Mouse (Mus musculus): ENCODE data around the gene Hs3st2. TPM values are rescaled to one million over a fixed set of nuclear protein-coding genes. Genes with fewer than 3 reads are reported as not detected.

Hs3st2 gene
- polyA plus RNA-seq, 1 experiment from 2014 or later: not detected

DNA sequence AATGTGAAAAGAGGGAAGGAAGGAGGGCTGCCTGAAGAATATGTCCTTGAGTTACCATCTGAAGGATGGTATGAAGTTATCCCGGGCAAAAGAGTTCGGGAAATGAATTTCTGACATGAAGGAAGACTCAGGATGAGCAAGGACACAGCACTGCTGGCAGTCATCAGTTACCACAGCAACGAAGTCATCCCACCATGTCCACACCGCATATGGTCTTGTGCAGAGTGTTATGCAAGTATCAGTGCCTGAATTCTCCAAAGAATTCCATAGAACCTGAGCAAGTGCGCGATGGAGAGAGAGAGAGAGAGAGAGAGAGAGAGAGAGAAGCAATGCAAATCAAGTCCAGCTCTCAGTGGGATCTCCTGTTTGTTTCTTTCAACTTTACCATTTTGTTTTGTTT is 142.0 kb downstream of the Hs3st2 start:
- H3K9me3 ChIP-seq: no peaks in the 10 kb centered on the region
- H3K4me3 ChIP-seq: no peak overlapping the region
- H3K27ac ChIP-seq: no peak overlapping the region
- H3K27me3 ChIP-seq (ENCODE audit: poor library complexity, severe bottlenecking): no peaks in the 10 kb centered on the region
- no peaks in the 10 kb centered on the region for H3K36me3 ChIP-seq (replicated peaks)
- no peaks in the 10 kb centered on the region for H3K4me1 ChIP-seq
- DNase-seq (ENCODE audit: extremely low spot score, low spot score): no peak
- WGBS: 89% methylated on average over 6 of the region's 6 CpGs

- H3K27ac ChIP-seq: no peak overlapping the region
- no peaks in the 10 kb centered on the region for H3K9me3 ChIP-seq
- no peaks in the 10 kb centered on the region for H3K27me3 ChIP-seq (ENCODE audit: poor library complexity, severe bottlenecking)
- DNase-seq (ENCODE audit: extremely low spot score, low spot score): no peak
- no peaks in the 10 kb centered on the region for H3K4me1 ChIP-seq
- H3K4me3 ChIP-seq: no peak overlapping the region
- H3K36me3 ChIP-seq (replicated peaks): no peaks in the 10 kb centered on the region
- 85% methylated on average over 7 of the region's 7 CpGs for WGBS
Measured at GRCm38 (mm10) chr7:121534386-121534785, 142.7 kb downstream of the Hs3st2 start.

DNA sequence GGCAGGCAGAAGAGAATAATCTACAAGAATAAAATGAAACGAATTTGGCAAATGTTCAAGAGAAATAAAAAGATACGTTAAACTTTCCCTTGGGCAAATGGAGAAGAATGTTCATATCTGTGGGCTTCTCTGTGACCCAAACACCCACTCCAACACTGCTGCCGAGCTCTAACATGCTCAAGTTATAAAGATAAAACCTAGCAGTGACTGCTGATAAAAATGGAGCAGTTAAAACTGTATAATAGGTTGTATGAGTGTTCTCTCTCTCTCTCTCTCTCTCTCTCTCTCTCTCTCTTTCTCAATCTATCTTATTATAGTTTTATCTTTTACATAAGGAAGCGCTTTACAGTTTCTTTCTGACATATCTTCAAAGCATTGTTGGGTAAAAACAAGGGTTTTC is 144.3 kb downstream of the Hs3st2 start:
- Histone ChIP-seq H3K27me3 (ENCODE audit: poor library complexity, severe bottlenecking) (no peaks in the 10 kb centered on the region), H3K4me1 (no peaks in the 10 kb centered on the region), H3K36me3 (replicated peaks) (no peaks in the 10 kb centered on the region), H3K4me3 (no peak overlapping the region), H3K9me3 (no peaks in the 10 kb centered on the region), H3K27ac (no peak overlapping the region)
- 85% methylated on average over 4 of the region's 4 CpGs for WGBS
- DNase-seq (ENCODE audit: extremely low spot score, low spot score): no peak

DNA sequence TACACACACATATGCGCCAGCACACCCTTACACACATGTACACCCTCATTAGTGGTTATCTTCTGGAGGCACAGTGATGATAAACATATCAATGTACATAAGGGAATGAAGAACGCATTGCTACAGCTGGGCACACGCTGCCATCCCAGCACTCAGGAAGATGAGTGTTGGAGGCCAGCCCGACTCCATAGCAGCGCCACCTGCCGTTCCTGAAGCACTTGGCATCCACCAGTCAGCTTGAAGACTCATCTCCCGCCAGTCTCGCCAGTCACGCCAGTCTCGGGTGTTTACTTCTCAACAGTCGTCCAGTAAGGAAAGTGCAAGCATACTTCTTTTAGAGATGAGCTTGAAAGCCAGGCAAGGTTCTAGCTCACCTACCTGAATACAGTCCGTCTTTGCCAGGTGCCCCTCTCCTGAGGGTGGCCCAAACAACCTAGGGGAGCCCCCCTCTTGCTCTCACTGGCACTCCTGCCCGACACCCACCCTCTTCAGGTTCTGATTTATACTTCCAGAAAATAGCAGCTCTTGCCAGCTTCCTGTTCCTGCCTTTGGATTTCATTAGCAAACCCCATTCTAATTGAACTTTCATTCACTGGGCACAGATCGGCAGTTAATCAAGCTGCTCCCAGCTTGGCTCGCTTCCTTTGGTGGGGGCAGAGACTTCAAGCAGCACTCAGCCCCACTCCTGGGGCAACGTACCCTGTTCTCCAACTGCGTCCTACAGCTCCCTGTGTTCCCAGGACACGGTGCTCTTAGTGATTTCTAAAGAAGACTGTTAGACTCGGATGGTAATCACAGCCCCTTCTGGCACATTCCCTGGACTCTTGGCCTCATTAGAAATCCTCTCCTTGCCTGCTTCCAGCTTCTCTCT is 148.0 kb downstream of the Hs3st2 start:
- Histone ChIP-seq H3K9me3 (no peaks in the 10 kb centered on the region), H3K36me3 (replicated peaks) (no peaks in the 10 kb centered on the region), H3K4me1 (no peaks in the 10 kb centered on the region), H3K27me3 (ENCODE audit: poor library complexity, severe bottlenecking) (no peaks in the 10 kb centered on the region), H3K4me3 (no peak overlapping the region), H3K27ac (no peak overlapping the region)
- WGBS: 61% methylated on average over 19 of the region's 19 CpGs
- DNase-seq (ENCODE audit: extremely low spot score, low spot score): no peak

GRCm38 (mm10) chr7:121542458-121542857 is 150.8 kb downstream of the Hs3st2 start:
- Histone ChIP-seq H3K36me3 (replicated peaks) (no peaks in the 10 kb centered on the region), H3K4me1 (no peaks in the 10 kb centered on the region), H3K9me3 (no peaks in the 10 kb centered on the region), H3K27me3 (ENCODE audit: poor library complexity, severe bottlenecking) (no peaks in the 10 kb centered on the region), H3K27ac (no peak overlapping the region), H3K4me3 (no peak overlapping the region)
- 75% methylated on average over 2 of the region's 2 CpGs for WGBS
- no peak for DNase-seq (ENCODE audit: extremely low spot score, low spot score)

DNA sequence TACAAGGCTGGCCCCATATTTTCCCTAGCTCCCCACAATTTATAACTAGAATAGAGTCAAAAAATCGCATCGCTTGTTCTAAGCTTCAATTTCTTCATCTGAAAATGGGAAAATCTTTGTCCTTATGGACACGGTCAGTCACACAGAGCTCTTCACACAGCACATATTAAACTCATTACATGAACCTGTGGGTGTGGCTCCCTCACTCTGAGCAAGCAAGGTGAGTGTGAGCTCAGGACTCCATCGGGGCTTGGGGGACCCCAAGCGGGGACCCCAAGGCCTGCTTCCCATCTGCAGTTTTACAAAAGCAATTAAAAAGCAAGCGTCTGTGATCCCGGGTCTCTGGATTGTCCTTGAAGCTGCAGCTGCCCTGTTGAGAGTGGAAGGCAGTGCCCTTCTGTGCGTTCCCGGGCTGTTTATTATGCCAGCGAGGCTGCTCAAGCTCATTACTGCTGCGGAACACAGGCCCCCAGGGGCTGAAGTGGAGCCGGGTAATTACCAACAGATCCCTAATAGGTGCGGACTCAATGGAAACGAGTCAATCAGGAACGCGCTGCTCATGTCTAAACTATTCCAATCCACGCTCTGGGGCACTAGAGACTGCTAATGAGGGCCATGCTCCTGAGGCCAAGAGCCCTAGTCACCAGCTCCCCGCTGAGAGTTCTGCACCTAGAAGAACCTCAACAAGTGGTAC is 157.8 kb downstream of the Hs3st2 start:
- WGBS: 47% methylated on average over 18 of the region's 18 CpGs
- Histone ChIP-seq H3K27me3 (ENCODE audit: poor library complexity, severe bottlenecking) (peaks cover 21% of the 10 kb centered on the region), H3K4me3 (no peak overlapping the region), H3K36me3 (replicated peaks) (no peaks in the 10 kb centered on the region), H3K9me3 (no peaks in the 10 kb centered on the region), H3K4me1 (peaks cover 13% of the 10 kb centered on the region), H3K27ac (peak overlapping the region; percentile 53; the same call in 1 of the 2 replicates)
- DNase-seq (ENCODE audit: extremely low spot score, low spot score): peak; percentile 55
